Mouse (Mus musculus): ENCODE data around the gene Cpox.

Cpox gene

DNA sequence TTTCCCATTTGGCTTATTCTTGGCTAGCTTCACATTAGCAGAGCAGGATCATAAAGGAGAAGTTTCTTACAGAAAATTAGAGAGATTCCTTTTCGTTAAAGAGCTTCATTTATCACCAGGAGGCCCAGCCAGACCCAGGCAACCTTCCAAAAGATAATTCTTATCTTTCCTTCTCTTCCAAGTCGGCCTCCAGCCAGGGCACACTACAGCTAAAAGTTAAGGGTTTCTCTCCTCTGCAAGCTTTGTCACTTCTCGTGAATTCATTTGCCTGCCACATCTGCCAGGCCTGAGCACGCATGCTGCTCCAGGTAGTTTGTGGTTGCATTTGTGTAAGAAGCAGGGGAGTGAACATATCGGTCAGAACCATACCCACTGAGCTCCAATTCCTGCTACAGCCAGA lies 828 bp upstream of the Cpox start:
- no peak for DNase-seq (ENCODE audit: low read depth)

- DNase-seq (ENCODE audit: low read depth), result peak; percentile 50
Measured at GRCm38 (mm10) chr16:58670643-58671042, 551 bp downstream of the Cpox start.

- DNase-seq (ENCODE audit: low read depth), result no peak
Measured at GRCm38 (mm10) chr16:58671212-58671985, 1.3 kb downstream of the Cpox start.

DNA sequence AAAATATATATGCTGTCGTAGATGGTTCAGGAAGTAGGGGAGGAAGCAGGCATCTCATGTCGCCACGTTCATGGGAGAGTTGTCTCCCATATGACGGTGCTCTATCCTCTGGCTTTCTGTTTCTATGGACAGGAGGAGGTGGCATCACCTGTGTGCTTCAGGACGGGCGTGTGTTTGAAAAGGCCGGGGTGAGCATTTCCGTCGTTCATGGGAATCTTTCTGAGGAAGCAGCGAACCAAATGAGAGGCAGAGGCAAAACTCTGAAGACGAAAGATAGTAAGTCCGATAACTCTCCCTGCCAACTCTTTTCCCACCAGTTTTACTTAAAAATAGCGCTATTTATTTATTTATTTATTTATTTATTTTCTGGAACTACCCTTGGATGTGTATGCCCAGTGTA lies 2.3 kb downstream of the Cpox start:
- DNase-seq (ENCODE audit: low read depth), result no peak

- no peak for DNase-seq (ENCODE audit: low read depth)
Measured at GRCm38 (mm10) chr16:58673811-58674410, 3.8 kb downstream of the Cpox start.

DNA sequence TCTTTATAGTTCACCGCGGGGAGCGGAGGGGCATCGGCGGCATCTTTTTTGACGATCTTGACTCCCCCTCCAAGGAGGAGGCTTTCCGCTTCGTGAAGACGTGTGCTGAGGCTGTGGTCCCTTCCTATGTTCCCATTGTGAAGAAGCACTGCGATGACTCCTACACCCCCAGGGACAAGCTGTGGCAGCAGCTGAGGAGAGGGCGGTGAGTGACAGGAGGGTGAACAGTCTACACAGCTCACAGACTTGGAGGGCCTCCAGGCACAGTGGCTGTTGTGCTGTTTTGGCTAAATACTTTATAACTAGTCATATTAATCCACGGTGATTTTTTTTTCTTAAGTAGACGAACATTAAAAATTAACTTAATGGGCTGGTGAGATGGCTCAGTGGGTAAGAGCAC lies 5.2 kb downstream of the Cpox start:
- DNase-seq (ENCODE audit: low read depth), result no peak

DNA sequence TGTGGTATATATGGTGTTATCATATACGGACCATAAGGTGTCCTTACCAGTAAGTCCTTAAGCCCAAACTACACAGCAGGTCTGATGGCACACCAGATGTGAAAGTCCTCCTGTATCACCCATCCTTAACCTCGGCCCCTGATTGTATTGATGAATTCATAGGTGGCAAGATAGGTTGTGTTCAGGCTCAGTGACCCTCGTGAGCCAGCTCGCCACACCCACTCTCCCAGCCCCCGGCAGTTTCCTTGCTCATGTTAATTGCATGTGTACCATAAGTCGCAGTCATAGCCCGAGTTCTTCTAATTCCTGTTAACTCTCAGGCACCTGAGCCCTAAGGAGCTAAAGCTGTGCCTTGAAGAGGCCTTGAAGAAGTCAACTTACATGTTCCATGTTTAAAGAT lies 6.1 kb downstream of the Cpox start:
- DNase-seq (ENCODE audit: low read depth), result no peak

DNA sequence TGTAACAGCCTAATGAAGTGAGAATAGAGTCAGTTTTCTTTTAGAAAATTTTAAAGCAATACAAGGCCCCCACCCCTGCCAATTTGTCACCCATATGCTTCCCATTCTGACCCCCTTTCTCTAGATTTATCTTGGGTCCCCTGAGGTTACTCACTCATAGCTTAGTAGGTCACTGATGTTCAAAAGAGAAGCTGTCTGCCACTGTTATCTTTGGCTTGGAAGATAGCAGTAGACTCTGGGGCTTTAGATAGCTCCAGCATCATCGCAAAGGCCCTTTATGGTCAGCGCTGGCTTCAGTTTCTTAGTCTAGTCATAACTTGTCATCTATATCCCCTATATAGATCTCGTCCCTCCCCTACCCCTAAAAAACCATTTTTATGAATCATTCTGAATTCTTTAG lies 6.5 kb downstream of the Cpox start:
- DNase-seq (ENCODE audit: low read depth), result no peak

- DNase-seq (ENCODE audit: low read depth), result no peak
Measured at GRCm38 (mm10) chr16:58677491-58677890, 7.4 kb downstream of the Cpox start.

DNA sequence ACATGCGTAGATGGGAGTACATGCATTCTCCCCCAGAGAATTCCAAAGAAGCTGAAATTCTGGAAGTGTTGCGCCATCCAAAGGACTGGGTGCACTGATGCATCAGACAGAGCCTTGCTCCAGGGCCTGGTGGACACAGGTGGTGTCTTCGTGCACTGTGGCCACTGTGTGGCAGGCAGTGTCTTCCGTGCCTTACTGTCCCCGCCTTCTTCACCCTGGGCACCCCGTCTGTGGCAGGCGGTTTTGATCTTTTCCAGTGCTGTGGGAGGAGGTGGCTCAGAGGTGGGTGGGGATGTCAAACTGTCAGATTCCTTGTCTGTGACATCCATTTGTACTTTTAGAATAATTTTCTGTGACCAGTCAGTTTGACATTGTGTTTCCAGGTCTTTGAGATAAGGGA lies 8.6 kb downstream of the Cpox start:
- peak; percentile 59 for DNase-seq (ENCODE audit: low read depth)

GRCm38 (mm10) chr16:58682046-58682445 lies 12.0 kb downstream of the Cpox start:
- no peak for DNase-seq (ENCODE audit: low read depth)

DNA sequence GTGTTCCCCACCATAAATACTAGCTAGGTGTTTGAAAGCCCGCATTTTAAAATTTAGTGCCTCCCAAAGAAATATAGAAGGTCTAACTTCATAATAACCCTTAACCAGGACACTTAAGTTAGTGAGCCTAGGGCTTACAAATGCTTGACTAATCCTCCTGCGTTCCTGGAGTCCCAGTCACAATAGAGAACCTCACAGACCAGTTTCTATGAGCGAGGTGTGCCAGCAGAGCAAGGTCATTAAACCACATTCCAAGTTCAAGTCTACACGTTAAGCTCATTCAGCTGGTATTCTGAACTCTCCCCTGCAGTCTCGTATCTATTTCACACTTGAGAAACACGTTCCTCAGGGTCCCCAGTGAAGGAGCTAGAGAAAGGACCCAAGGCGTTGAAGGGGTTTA lies 12.8 kb downstream of the Cpox start:
- no peak for DNase-seq (ENCODE audit: low read depth)

GRCm38 (mm10) chr16:58683911-58684310 lies 13.8 kb downstream of the Cpox start:
- no peak for DNase-seq (ENCODE audit: low read depth)

- DNase-seq (ENCODE audit: low read depth), result peak; percentile 50
Measured at GRCm38 (mm10) chr16:58684537-58684936, 14.4 kb downstream of the Cpox start.

GRCm38 (mm10) chr16:58685548-58686537 lies 15.8 kb downstream of the Cpox start:
- peak; percentile 66 for DNase-seq (ENCODE audit: low read depth)

DNA sequence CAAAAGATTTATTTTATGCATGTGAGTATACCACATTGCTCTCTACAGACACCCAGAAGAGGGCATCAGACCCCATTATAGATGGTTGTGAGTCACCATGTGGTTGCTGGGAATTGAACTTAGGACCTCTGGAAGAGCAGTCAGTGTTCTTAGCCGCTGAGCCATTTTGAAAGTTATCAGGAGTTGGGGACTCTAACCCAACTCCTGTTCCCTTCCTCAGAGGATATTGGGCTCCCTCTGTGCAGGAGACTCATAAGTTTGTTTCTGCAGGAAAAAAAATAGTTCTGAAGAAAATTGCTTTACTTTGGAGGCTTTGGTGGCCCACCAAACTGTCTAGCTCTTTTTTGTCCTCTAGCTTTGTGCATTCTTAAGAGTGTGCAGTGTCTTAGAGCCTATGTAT lies 18.4 kb downstream of the Cpox start:
- no peak for DNase-seq (ENCODE audit: low read depth)

DNA sequence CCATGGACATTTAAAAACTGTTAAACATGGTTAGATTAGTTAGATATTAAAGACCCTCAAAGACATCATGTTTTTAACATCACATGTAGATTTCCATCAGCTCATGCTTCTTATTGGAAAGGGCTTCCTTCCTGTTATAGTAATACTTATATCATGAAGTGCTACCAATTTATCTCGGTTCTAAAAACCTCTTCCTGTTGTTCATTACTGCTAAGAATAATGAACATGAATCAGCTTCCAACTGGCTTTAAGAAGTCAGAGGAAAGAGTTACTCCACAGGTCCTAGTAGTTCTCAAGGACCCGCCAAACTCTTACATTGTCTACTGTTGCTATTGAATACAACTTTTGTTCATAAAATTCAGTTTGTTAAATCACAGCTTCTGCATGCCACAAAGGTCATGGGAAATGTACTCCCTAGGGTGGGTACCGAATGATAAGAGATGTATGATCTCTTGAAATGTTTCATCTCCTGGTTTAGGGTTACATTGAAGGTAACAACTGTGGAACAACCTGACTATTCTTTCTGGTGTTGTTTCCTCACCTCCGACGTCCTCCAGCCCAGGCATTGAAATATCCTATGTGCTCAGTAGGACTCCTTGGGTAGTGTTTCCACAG lies 19.6 kb downstream of the Cpox start:
- peak; percentile 64 for DNase-seq (ENCODE audit: low read depth)

DNA sequence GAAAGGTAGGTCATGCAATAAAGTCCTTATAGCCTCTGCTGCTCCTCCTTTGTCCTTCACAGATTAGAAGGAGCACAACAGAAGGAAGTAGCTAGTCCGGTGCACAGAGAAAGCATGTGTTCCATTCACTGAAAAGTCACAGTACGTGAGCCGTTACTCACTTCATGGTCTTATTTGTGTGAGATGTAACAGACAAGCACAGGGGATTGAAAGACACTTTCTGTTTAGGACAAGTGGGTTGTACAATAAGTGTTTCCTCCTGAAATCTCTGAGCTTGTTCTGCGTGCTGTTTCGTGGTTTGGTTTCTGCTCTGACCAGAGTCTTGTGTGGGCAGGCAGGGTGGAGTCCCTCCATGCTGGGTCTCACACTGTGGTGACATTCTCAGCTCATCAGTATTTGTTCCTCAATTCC lies 20.2 kb downstream of the Cpox start:
- peak; percentile 83 for DNase-seq (ENCODE audit: low read depth)

GRCm38 (mm10) chr16:58694091-58694490 lies 24.0 kb downstream of the Cpox start:
- DNase-seq (ENCODE audit: low read depth), result peak; percentile 73

GRCm38 (mm10) chr16:58696796-58697195 lies 26.7 kb downstream of the Cpox start:
- DNase-seq (ENCODE audit: low read depth), result peak; percentile 78

DNA sequence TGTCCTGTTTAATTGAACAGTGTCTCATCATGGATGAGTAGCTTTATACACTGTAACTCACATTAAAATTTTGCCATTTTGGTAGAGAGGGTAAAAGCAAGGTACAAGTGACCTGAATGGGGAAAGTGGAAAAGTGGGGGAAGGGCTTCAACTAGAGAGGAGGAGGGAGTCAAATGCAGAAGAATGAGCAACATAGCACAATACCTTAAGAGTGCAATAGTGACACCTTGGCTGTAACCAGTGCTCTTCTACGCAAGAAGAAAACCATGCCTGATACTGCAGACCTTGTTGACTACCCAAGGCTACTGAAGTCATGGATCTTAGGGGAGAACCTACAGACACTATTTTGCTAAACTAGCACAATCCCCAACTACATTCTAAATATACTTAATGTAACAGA lies 27.2 kb downstream of the Cpox start:
- no peak for DNase-seq (ENCODE audit: low read depth)

GRCm38 (mm10) chr16:58700174-58700573 lies 30.1 kb downstream of the Cpox start:
- DNase-seq (ENCODE audit: low read depth), result peak; percentile 34

Measured in induced T-regulatory cell, adult 2 months (primary cell).